Mouse (Mus musculus) CH12F3 (cell line): Measurements from ENCODE around the gene Aaas.
"Not testable (repeated sequence)": the region's sequence is repeated elsewhere in the genome, so short reads cannot be mapped to it uniquely, and the experiment has no call there.

ENCODE experiments used
- in situ Hi-C: fragments of 300-500 bp; cut with MboI; formaldehyde crosslinking; loops from 2 replicates; pipeline ENCODE4 v1.14.3; 2020; ENCODE audit warnings: low sequenced_read_pairs

Gene Aaas

DNA sequence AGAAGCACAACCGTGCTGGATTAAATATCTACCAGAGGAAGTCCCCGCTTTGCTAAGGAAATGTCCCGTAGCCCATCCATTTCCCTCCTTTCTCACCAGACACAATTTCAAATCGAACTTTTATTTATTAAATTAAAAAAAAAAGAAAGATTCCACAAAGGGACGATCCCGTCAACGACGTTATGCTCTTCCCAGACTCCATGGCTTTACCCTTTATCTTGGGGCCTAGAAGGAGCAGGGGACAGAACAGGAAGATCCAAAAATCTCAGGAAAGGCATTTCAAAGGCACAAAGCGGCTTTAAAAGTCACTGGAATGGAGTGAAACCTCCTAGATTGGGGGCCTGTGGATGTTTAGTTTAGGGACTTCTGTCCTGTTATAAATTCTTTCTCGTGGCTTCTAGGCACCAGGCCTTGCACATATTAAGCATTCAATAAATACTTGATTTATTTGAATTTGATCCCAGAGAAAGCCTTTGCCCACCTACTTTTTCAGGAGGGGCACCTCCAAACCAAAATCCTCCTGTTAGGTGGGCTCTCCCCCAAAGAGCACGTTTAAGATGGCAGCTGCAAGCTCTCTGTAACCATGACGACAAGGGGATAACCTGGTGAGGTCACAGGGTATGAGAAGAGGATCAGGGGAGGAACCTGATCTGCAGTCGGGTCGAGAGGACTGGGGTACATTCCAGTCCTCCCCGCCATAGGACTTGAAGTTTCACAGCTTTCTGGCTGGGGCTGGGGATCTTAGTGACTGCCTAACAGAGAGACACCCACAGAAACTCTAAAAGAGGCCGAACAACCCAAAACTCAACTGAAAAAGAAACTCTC, 6.1 kb upstream of the Aaas start:
- in situ Hi-C loops, result no loop called here

DNA sequence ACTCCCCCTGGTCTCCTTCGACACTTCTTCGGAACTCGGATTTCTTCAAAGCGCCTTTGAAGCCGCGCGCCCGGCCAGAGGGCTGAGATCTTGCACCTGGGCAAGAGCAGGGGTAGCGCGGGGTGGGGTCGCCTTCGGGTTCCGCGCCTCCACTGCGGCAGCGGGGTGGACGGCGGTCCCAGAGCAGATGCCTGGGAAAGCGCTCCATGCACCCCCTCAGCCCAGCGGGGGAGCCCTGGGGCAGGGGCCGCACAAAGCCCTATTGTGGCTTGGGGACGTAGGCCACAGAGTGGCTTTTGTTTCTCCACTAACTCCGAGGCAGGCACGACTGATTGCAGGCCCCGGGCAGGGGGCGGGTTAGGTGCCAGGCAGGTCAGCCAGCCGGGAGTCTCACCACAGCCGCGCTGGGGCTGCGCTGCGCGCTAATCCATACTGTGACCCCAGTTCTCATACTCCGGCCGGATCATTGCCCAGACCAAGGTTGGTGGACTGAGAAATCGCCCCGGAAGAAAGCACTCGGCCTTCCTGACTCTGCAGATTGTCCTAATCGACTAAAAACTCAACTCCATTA, 5.4 kb upstream of the Aaas start:
- in situ Hi-C loops, result no loop called here

DNA sequence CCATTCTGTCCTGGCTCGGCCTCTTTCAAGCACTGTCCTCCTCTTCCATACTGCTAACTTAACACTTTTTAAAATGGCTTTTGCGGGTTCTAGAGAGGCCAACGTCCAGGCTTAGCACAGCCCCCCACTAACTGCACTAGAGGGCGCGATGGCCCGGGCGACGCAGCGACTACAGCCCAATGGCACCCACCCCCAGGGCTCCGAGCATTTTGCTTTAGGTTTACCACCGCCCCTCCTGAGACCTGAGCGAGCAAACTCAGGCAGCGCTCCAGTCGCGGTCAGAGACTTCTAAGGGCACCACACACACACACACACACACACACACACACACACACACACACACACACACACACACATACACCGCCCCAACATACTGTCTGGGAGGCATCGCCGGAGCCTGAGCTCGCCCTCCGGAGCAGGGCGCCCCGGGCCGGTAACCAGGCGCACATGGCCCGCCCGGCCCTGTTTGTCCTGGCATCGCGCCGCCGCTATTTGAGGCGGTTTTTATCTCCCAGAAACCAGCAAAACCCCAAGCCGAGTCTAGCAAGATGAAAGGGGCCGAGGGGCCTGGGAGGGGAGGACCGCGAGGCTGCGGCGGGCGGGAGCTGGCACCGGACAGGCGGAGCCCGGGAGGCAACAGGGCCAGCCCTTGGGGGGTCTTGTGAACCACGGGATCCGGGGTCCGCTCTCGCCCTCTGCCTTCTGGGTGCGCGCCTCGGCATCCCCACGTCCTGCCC, 4.7 kb upstream of the Aaas start:
- in situ Hi-C loops, result no loop called here

DNA sequence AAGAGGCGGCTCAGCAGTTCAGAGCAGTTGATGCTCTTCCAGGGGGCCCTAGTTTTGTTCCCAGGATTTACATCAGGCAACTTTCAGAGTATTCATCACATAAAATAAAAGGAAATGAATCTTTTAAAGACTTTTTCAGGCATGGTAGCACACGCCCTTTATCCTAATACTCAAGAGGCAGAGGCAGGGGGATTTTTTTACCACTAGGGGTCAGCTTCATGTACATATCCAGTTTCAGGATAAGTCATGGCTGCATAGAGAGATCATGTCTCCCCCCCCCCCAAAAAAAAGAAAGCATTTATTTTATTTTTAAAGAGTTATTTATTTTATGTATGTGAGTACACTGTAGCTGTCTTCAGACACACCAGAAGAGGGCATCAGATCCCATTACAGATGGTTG, 3.4 kb upstream of the Aaas start:
- in situ Hi-C loops, result no loop called here

DNA sequence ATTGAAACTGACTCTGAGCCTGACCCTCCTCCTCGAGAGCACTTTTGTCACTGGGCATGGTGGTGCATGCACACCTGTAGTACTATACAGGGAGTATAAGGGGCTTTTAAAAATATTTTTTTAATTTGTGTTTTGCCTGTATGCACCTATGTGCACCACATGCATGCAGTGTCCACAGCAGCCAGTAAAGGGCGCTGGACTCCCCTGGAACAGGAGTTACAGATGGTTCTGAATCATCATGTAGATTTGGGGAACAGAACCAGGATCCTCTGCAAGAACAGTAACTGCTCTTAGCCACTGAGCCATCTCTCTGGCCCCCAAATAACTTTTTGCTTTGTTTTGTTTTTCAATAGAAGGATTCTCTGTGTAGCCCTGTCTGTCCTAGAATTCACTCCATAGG, 1.6 kb upstream of the Aaas start:
- in situ Hi-C loops, result no loop called here

DNA sequence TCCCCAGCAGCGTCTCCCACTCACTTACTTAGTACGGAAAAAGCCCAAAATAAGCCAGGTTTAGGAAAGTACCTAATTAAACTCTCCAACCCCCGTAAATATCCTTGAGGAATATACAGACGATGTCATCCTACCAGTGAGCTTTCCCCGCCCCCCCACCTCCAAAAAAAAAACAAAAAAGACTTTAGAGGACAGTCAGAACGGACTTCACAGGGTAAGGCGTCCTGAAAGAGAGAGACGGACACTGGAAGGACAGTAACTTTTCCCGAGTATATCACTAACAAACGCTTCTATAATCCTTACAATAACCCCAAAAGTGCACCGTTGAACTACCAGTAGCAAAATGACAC, 346 bp upstream of the Aaas start:
- in situ Hi-C loops, result no loop called here

DNA sequence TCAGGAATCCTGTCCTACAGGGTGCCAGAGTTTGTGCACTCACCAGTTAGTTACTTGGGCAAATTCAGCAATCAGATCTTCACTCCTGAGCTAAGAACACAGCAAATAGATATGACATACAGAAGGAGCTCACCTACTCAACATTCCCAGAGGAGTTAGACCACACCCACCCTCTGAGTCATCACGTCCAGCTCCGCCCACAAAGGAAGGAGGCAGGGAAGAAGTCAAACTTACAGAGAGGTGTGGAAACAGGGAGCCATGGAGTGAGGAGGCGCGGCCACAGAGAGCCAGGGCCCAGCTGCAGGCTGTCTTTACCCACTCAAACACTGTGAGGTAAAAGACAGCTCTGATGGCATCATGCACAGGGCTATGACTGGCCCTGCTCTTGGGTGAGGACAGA, 4.1 kb downstream of the Aaas start:
- in situ Hi-C loops, result no loop called here

DNA sequence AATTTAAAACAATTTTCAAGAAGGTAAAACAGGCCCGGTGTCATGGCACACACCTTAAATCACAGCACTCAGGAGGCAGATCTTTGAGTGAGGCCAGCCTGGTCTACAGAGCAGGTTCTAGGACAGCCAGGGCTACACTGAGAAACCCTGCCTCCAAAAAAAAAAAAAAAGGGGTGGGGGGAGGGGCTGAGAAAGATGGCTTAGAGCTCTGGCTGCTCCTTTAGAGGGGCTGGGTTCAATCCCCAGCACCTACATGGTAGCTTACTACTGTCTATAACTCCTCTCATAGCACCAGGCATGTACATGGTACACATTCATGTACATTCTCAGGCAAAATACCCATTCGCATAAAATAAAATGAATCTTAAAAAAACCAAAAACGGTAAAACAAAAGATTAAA, 6.1 kb downstream of the Aaas start:
- in situ Hi-C loops, result no loop called here

DNA sequence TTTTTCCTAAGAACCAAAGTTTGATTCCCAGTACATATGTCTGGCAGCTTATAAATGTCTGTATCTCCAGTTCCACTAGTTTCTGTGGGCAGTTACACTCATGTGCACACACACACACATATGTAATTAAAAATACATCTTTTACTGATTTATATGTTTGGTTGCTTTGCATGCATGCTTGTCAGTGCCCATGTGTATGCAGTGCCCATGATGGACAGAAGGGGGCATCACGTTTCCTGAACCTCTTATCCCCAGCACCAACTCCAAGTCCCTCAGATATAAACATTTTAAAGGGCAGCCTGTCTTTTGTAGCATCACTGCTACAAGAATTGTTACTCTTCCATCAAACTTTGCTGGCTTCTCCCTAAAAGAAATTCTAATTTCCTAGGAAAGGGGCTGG, 9.0 kb downstream of the Aaas start:
- in situ Hi-C loops, result no loop called here

DNA sequence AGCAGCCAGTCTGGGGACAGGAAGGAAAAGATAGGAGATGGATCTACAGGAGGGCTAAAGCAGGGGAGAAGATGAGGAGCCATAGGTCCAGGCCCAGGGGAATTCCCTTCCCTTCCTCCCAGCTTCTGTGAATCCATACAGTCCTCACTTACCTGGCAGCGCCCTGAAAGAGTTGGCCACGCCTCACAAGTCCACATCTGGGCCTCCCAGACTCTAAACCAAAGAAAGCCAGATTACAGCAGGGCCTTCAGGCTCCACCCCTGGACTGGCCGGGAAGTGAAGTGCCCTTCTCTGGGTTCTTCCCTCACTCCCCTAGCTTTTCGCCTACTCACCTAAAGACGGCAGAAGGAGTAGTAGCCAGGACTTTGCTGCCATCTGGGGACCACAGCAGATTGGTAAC, 11.0 kb downstream of the Aaas start:
- in situ Hi-C loops, result no loop called here

DNA sequence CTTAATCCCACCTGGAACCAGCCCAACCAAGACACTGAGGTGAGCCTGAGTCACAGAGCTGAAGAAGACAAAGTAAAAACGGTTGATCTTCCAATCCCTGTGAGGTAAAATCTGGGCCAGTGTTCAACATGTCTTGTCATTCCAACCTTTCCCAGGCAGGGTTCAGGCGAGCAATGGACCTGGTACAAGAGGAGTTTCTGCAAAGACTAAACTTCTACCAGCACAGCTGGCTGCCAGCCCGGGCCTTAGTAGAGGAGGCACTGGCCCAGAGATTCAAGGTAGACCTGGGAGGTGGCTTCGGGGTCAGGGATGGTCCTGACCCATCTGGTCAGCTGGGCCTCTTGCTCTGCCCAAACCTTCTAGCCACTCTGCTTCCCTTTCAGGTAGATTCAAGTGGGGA, 13.6 kb downstream of the Aaas start:
- in situ Hi-C loops, result no loop called here

DNA sequence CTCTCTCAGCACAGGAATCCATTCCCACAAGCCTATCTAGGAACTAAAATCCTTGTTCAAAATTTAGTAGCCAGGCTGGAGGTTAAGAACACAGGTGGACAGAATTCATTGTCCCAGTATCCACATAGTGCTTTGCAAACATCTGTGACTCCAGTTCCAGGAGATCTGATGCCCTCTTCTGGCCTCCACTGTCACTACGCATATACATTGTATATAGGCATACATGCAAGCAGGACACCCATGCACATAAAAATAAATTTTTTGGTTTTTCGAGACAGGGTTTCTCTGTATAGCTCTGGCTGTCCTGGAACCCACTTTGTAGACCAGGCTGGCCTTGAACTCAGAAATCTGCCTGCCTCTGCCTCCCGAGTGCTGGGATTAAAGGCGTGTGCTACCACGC, 14.6 kb downstream of the Aaas start:
- in situ Hi-C loops, result not testable (repeated sequence)

DNA sequence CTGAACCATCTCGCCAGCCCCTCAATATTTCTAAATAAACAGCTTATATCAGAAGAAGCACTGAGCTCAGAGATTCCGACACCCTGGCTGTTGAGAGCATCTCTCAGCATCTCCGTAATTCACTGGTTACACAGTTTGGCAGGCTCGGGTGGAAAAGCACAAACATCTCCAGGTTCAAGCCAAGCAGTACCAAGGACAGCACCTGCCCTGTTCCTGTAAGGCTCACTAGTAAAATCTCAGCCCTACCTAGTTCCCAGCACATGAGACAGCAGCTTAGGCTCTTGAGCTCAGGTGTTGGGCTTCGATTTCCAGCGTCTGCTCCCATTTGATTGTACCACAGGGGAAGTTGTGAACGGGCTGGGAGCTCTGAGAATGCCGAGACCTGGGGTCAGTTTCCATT, 15.3 kb downstream of the Aaas start:
- in situ Hi-C loops, result no loop called here

DNA sequence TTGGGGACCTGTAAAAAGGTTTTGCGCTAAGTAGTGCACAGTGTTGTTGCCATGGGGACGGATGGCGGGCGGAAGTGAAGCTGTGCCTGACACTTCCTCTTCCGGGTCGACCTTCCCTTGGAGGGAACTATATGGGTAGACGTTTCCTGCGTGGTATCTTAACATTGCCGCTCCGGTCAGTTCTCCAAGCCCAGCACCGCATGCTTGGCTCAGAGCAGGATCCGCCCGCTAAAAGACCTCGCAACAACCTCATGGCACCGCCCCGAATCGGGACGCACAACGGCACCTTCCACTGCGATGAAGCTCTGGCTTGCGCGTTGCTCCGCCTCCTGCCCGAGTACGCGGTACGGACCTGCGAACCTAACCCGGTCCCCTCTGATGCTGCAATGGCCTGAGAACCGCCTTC, 19.0 kb downstream of the Aaas start, which contains the start of gene Myg1:
TSS of gene Myg1 (plus strand) at position 100 of the 406 bp plus-strand sequence.
- in situ Hi-C loops, result no loop called here

DNA sequence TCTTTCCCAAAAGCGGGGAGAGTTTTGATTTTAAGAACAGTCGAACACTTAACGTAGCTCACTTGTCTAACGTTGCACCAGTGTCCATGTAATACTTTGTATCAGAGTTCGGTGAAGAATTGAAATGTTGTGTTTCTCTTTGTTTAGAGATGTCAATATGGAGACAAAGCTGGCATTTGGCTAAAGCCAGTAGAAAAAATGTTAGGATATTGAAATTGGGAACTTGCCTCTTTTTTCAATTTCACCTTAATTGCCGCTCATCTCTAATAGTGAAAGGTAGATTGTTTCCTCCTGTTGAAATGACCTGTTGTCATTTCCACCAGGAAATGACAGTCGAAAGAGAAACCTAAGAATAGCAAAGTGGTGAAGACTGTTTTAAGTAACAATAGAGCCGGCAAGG, 23.7 kb downstream of the Aaas start:
- in situ Hi-C loops, result no loop called here

DNA sequence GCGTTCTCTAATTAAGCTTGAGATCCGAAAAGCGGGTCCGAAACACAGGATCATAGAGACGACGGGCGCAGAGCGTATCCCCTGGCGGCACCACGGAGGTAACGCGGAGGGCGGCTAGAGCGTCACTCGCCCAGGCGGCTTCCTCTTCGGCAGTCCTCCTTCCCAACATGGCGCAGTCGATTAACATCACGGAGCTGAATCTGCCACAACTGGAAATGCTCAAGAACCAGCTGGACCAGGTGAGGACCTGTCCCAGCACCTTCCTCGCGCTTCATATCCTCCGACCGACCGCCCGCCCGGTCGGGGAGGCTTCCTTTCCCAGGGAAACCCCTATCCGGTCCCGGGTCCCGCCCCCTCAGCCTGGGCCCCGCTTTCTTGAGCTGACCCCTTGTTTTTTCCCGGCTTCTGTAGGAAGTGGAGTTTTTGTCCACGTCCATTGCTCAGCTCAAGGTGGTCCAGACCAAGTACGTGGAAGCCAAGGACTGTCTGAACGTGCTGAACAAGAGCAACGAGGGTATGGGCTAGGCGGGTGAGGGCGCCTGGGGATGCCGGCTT, 24.5 kb downstream of the Aaas start, which contains the start of gene Pfdn5:
TSS of gene Pfdn5 (plus strand) at position 95 of the 555 bp plus-strand sequence.
- in situ Hi-C loops, result no loop called here

DNA sequence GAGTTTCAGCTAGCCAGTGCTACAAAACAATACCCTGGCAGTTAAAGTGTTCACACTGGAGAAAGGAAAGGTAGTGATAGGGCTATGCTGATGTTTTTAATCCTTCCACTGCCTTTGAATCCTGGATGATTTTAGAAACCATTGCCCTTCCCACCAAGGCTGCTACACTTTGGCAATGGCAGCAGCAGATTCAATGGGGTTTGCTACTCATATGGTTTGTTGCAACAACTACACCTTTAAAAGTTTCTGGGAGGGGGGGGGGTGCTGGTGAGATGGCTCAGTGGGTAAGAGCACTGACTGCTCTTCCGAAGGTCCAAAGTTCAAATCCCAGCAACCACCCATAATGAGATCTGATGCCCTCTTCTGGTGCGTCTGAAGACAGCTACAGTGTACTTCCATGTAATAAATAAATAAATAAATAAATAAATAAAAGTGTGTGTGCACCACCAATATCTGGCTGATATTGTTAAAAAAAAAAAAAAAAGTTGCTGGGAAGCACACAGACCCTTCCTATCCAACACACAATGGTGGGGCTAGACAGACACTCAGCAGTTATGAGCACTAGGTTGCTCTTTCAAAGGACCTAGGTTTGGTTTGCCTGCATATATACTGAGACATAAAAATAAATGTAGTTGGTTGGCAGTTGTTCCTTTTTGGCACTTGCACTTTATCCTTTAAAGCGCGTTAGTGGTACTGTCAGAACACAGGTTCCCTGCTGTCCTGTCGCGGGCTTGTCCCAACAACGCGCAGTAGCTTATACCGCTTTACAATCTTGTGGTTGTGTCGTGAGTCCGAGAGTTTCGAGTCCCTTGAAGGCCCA, 25.7 kb downstream of the Aaas start:
- in situ Hi-C loops, result no loop called here

DNA sequence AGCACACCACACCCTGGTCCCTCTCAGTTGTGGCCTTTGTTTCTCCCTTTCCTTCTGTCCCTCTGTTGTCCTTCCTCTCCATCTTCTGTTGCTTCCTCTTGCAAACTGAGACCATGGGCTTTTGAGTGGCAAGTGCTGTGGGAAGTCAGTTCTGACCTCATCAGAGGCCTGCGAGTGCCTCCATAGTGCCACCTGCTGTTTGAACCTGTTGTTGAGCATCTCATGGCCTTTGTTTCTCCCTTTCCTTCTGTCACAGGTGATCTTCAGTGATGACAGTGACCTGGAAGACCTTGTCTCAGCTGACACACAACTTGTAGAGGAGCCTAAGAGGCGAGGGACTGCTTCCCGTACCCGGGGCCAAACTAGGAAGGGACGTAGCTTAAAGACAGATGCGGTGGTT, 34.3 kb downstream of the Aaas start:
- in situ Hi-C loops, result no loop called here

DNA sequence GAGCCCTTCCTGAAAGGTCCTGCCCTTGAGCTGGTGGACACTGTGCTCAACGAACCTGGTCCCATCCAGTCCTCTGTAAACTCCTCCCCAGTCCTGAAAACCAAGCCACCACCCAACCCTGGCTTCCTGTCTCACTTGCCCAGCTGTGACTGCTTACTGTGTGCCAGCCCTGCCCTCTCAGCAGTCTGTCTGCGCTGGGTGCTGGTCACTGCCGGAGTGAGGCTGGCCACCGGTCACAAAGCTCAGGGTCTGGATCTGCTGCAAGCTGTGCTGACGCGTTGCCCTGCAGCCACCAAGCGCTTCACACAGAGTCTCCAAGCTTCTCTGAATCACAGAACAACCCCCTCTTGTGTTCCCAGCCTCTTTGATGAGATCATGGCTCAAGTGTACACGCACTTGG, 35.3 kb downstream of the Aaas start:
- in situ Hi-C loops, result no loop called here

DNA sequence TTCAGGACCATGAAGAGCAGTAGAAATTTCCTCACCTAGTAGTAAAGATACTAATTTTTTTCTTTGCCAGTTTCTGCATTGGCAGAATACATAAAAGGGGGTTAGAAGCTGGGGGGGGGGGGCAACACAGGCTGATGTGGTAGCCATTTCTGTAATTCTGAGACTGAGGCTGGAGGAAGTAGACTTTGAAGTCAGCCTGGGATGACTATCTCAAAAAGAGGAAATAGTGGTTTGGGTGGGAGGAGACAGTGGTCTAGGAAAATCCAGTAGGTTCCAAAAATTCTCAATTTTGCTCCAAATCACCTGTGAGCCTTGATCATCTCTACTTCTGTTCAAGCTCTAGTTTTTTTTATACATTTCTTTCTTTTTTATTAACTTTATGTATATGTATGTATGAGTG, 39.1 kb downstream of the Aaas start:
- in situ Hi-C loops, result no loop called here
